Mouse (Mus musculus) E14TG2a.4 (cell line): ENCODE measurements at regions not wholly inside any gene's neighbourhood (a gene's known extent, or its start where the extent isn't known, plus 50 kb on each side); places are given as distances from the start of the nearest gene placed in this dataset.

Experiments
- CTCF ChIP-seq: conservative IDR thresholded peaks from 2 replicates; pipeline ENCODE4 v1.5.1; 2014; ENCODE audit warnings: low read length
- POU5F1 ChIP-seq: IDR thresholded peaks from 2 replicates; pipeline ENCODE4 v1.6.1; 2014; ENCODE audit warnings: low read length, borderline replicate concordance

- TF ChIP-seq CTCF (no peak), POU5F1 (no peak)
Observed at GRCm38 (mm10) chr3:101660635-101661034, 56.2 kb upstream of the Atp1a1 start.
